Mouse (Mus musculus) cortical plate, adult 2 months (tissue): ENCODE data around the gene Gzmg. TPM values are rescaled to one million over a fixed set of nuclear protein-coding genes. Genes with fewer than 3 reads are reported as not detected.
"Not testable (repeated sequence)": the region's sequence is repeated elsewhere in the genome, so short reads cannot be mapped to it uniquely, and the experiment has no call there.

Source experiments
- H3K27ac ChIP-seq: fragments of 200-500 bp; 2 replicates; pipeline ENCODE4 v1.5.1; 2012; ENCODE audit warnings: low read length, control low read depth, inconsistent platforms; ENCODE audit not compliant: insufficient read depth
- H3K4me1 ChIP-seq: fragments of 200-500 bp; 2 replicates; pipeline ENCODE4 v1.6.1; 2011; ENCODE audit warnings: low read length; ENCODE audit not compliant: control insufficient read depth, insufficient read depth
- H3K4me3 ChIP-seq: fragments of 200-500 bp; 2 replicates; pipeline ENCODE4 v1.5.1; 2011; ENCODE audit warnings: mild to moderate bottlenecking, low read length, control low read depth; ENCODE audit not compliant: insufficient read depth
- CTCF ChIP-seq: fragments of 200-500 bp; IDR thresholded peaks from 2 replicates; pipeline ENCODE4 v1.5.1; 2011; ENCODE audit warnings: mild to moderate bottlenecking, control low read depth, low read length; ENCODE audit not compliant: insufficient read depth; ENCODE audit errors: extremely low read depth
- POLR2A ChIP-seq: fragments of 200-500 bp; IDR thresholded peaks from 2 replicates; pipeline ENCODE4 v1.6.1; 2011; ENCODE audit warnings: mild to moderate bottlenecking, low read length, control low read depth; ENCODE audit not compliant: insufficient read depth; ENCODE audit errors: extremely low read depth
- polyA plus RNA-seq: library from polyadenylated mRNA; depleted of rRNA; stranded (reverse); fragments of >200 nt; gene quantifications from 2 replicates; pipeline ENCODE4 v1.2.3, GENCODE M21; 2012; rRNA removed

Gzmg gene
- not detected in 2 replicates for polyA plus RNA-seq

GRCm38 (mm10) chr14:56159479-56159878 lies at the start of gene Gzmg:
Gene Gzmg (minus strand): TSS chr14:56159579.
- H3K27ac ChIP-seq, H3K4me1 ChIP-seq, H3K4me3 ChIP-seq: not testable (repeated sequence)

- no peaks in the 10 kb centered on the region for H3K4me1 ChIP-seq
- H3K27ac ChIP-seq = no peak overlapping the region
- H3K4me3 ChIP-seq = no peak overlapping the region
- TF ChIP-seq CTCF = no peak
- no peak for TF ChIP-seq POLR2A
Observed at GRCm38 (mm10) chr14:56205613-56206012, 46.2 kb upstream of the Gzmg start.

DNA sequence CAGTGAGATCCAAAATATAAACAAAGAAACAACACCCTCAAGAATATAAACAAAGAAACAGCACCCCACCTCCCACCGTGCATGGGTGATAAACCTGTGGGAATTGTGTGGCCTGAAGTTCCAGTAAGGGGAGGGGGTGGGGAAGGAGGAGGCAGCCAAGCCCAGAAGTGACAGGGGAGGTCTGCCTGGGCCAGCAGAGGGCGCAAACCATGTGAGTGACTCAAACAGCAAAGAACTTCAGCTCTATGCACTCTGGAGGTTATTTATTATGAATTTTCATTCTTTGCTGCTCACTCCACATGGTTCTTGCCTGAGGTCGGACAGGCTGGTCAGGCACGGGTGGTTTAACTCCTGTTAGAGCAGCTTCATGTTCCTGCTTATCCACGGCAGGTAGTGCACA lies 45.6 kb upstream of the Gzmg start:
- H3K4me3 ChIP-seq, H3K4me1 ChIP-seq, H3K27ac ChIP-seq: not testable (repeated sequence)
- peak; percentile 31 for TF ChIP-seq CTCF

DNA sequence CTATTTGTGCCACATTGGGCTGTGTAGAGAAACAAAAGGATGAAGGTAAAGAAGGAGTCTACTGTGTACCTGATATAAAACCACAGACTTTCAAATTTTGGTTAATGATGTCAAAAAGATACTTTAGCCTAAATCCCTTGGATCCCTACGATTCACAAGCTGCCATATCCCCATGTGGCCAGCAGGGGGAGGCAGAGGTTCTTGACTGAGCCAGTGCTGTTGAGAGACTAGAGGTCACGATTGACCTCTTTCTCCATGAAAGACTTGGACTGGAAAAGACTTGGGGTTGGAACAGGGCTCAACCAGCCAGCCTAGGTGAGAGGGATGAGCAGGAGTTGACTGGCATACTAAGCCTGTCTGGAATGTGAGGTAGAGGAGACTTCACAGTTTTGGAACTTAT lies 44.6 kb upstream of the Gzmg start:
- Histone ChIP-seq H3K27ac (no peak overlapping the region), H3K4me1 (no peaks in the 10 kb centered on the region), H3K4me3 (no peak overlapping the region)
- TF ChIP-seq POLR2A = no peak
- TF ChIP-seq CTCF = peak; percentile 92

- no peak overlapping the region for H3K4me3 ChIP-seq
- no peaks in the 10 kb centered on the region for H3K4me1 ChIP-seq
- TF ChIP-seq CTCF (no peak), POLR2A (no peak)
- H3K27ac ChIP-seq = no peak overlapping the region
Observed at GRCm38 (mm10) chr14:56186946-56187345, 27.6 kb upstream of the Gzmg start.

GRCm38 (mm10) chr14:56186521-56186920 lies 27.1 kb upstream of the Gzmg start:
- Histone ChIP-seq H3K4me3 (no peak overlapping the region), H3K4me1 (no peaks in the 10 kb centered on the region), H3K27ac (no peak overlapping the region)
- TF ChIP-seq POLR2A (no peak), CTCF (no peak)

- H3K4me3 ChIP-seq, H3K27ac ChIP-seq, H3K4me1 ChIP-seq: not testable (repeated sequence)
- 0 out of 2 replicates have a peak, but pooled peaks have one; percentile 21 for TF ChIP-seq CTCF
Observed at GRCm38 (mm10) chr14:56177651-56178050, 18.3 kb upstream of the Gzmg start.

DNA sequence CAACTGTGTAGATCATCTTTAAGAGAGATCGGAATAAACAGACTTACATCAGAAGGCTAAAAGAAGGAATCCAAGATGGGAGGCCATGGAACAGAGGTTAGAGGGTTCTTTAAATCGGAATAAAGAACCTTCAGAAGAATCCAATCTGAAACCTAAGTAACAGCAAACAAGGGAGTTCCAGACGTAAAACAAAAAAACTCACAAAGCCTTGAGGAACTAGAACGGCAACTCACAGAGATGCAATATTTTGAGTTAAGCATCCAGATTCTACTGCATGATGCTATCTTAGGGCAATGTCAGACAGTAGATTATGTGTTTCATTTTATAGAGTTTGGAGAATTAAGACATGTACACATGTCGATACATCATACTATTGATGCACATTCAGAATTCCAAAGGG lies 15.1 kb upstream of the Gzmg start, which contains the start of gene Gzmn:
Gzmn (minus strand) TSS at position 101 of the 400 bp plus-strand sequence.
- no peak within 1 kb of the TSS for H3K27ac ChIP-seq
- TF ChIP-seq POLR2A = no peak
- TF ChIP-seq CTCF = no peak
- no peaks in the 10 kb centered on the region for H3K4me1 ChIP-seq
- H3K4me3 ChIP-seq = no peak within 1 kb of the TSS

DNA sequence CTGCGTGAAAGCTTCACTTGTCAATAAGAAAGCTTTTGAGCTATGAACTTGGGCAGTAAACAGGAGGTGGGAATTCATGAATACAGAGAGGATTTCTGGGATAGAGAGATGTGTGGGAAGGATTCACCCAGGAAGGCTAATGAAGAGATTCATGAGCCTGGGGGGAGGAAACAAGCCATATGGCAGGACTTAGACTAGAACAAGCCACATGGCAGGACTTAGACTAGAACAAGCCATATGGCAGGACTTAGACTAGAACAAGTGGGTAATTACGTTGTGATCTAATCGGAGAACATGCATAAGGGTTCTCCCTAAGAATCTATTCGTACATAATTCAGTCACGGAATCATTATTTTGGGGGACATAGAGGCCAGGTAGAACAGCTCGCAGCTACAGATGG lies 14.0 kb upstream of the Gzmg start:
- no peak overlapping the region for H3K27ac ChIP-seq
- H3K4me3 ChIP-seq = no peak overlapping the region
- H3K4me1 ChIP-seq = 0 out of 2 replicates have a peak, but pooled peaks cover under 1% of the 10 kb centered on the region
- TF ChIP-seq CTCF = no peak
- TF ChIP-seq POLR2A = no peak

- no peak overlapping the region for H3K4me3 ChIP-seq
- H3K4me1 ChIP-seq = peaks cover 2% of the 10 kb centered on the region; the same call in 1 of the 2 replicates
- TF ChIP-seq POLR2A = no peak
- H3K27ac ChIP-seq = no peak overlapping the region
Observed at GRCm38 (mm10) chr14:56172744-56173143, 13.4 kb upstream of the Gzmg start.

- H3K27ac ChIP-seq = no peak overlapping the region
- H3K4me3 ChIP-seq = no peak overlapping the region
- no peak for TF ChIP-seq POLR2A
- no peak for TF ChIP-seq CTCF
- peaks cover 2% of the 10 kb centered on the region; the same call in 1 of the 2 replicates for H3K4me1 ChIP-seq
Observed at GRCm38 (mm10) chr14:56168009-56168408, 8.6 kb upstream of the Gzmg start.
